Mouse (Mus musculus) 3134 (cell line): ENCODE results near the gene Fam124a.
"Not testable (repeated sequence)": the region's sequence is repeated elsewhere in the genome, so short reads cannot be mapped to it uniquely, and the experiment has no call there.

ENCODE experiments used
- DNase-seq: peaks from one replicate; pipeline ENCODE4 v3.0.0-alpha.2; 2011; ENCODE audit warnings: low spot score; ENCODE audit not compliant: insufficient read length; ENCODE audit errors: extremely low read depth

Gene Fam124a

GRCm38 (mm10) chr14:62555309-62555829, at the start of gene Fam124a:
Gene Fam124a, plus strand, starts transcription at chr14:62555737.
- DNase-seq: no peak

GRCm38 (mm10) chr14:62506261-62506660, 49.3 kb upstream of the Fam124a start:
- DNase-seq: no peak

GRCm38 (mm10) chr14:62509350-62509749, 46.2 kb upstream of the Fam124a start:
- DNase-seq: peak; percentile 63

- DNase-seq: no peak
These were observed 42.7 kb upstream of the Fam124a start for GRCm38 (mm10) chr14:62512845-62513244.

- DNase-seq: peak; percentile 41
These were observed 24.6 kb upstream of the Fam124a start for GRCm38 (mm10) chr14:62530951-62531350.

GRCm38 (mm10) chr14:62536127-62536526, 19.4 kb upstream of the Fam124a start:
- no peak for DNase-seq

GRCm38 (mm10) chr14:62536988-62537387, 18.5 kb upstream of the Fam124a start:
- DNase-seq: no peak

- DNase-seq: no peak
These were observed 15.7 kb upstream of the Fam124a start for GRCm38 (mm10) chr14:62539834-62540233.

- DNase-seq: no peak
These were observed 13.8 kb upstream of the Fam124a start for GRCm38 (mm10) chr14:62541751-62542150.

- DNase-seq: no peak
These were observed 9.2 kb upstream of the Fam124a start for GRCm38 (mm10) chr14:62546296-62546695.

- no peak for DNase-seq
These were observed 8.8 kb upstream of the Fam124a start for GRCm38 (mm10) chr14:62546746-62547145.

- DNase-seq: peak; percentile 10
These were observed 5.4 kb upstream of the Fam124a start for GRCm38 (mm10) chr14:62550121-62550520.

GRCm38 (mm10) chr14:62552771-62553170, 2.8 kb upstream of the Fam124a start:
- no peak for DNase-seq

- no peak for DNase-seq
These were observed 1.8 kb upstream of the Fam124a start for GRCm38 (mm10) chr14:62553786-62554185.

- no peak for DNase-seq
These were observed 588 bp downstream of the Fam124a start for GRCm38 (mm10) chr14:62555840-62556810.

- DNase-seq: no peak
These were observed 1.6 kb downstream of the Fam124a start for GRCm38 (mm10) chr14:62557111-62557510.

GRCm38 (mm10) chr14:62561875-62562748, 6.6 kb downstream of the Fam124a start:
- DNase-seq: no peak

- DNase-seq: no peak
These were observed 8.1 kb downstream of the Fam124a start for GRCm38 (mm10) chr14:62563679-62564078.

GRCm38 (mm10) chr14:62566821-62567220, 11.3 kb downstream of the Fam124a start, which contains the start of gene Gm4131:
Gene Gm4131, minus strand, starts transcription at chr14:62566921.
- DNase-seq: not testable (repeated sequence)

- DNase-seq: no peak
These were observed 13.9 kb downstream of the Fam124a start for GRCm38 (mm10) chr14:62569463-62569862.

- no peak for DNase-seq
These were observed 14.8 kb downstream of the Fam124a start for GRCm38 (mm10) chr14:62570299-62570698.
